Mouse (Mus musculus) thymus, adult 2 months (tissue): ENCODE data around the gene Arhgap6.

Experiments
- CTCF ChIP-seq: fragments of 200-500 bp; IDR thresholded peaks from 2 replicates; pipeline ENCODE4 v1.5.1; 2012; ENCODE audit warnings: mild to moderate bottlenecking, control low read depth, low read length, moderate library complexity, borderline replicate concordance; ENCODE audit not compliant: control insufficient read depth, poor library complexity, insufficient read depth; ENCODE audit errors: extremely low read depth
- POLR2A ChIP-seq: fragments of 200-500 bp; IDR thresholded peaks from 2 replicates; pipeline ENCODE4 v1.6.1; 2012; ENCODE audit warnings: mild to moderate bottlenecking, low read length, control low read depth, moderate library complexity; ENCODE audit not compliant: control insufficient read depth, poor library complexity, insufficient read depth; ENCODE audit errors: extremely low read depth

- no peak for TF ChIP-seq CTCF
- no peak for TF ChIP-seq POLR2A
Observed at GRCm38 (mm10) chrX:169085871-169086270, 291.0 kb downstream of the Arhgap6 start.
